Mouse (Mus musculus) ZHBTc4 (cell line): ENCODE measurements around the gene Sebox.
A peak's percentile ranks its signal among the peaks of the same experiment; 100 is the strongest.
"Not testable (repeated sequence)": the region's sequence is repeated elsewhere in the genome, so short reads cannot be mapped to it uniquely, and the experiment has no call there.

Experiments
- DNase-seq: peaks from one replicate; pipeline ENCODE4 v3.0.0-alpha.2; 2011; ENCODE audit warnings: low read depth, low spot score

The Sebox gene

GRCm38 (mm10) chr11:78497544-78498522 lies 5.4 kb upstream of the Sebox start, which contains the start of gene Sarm1:
Gene Sarm1, minus strand, starts transcription at chr11:78497754.
- peak; percentile 98 for DNase-seq

GRCm38 (mm10) chr11:78499004-78499403 lies 4.2 kb upstream of the Sebox start, which contains the start of gene Vtn:
Gene Vtn, plus strand, starts transcription at chr11:78499091.
- no peak for DNase-seq

DNA sequence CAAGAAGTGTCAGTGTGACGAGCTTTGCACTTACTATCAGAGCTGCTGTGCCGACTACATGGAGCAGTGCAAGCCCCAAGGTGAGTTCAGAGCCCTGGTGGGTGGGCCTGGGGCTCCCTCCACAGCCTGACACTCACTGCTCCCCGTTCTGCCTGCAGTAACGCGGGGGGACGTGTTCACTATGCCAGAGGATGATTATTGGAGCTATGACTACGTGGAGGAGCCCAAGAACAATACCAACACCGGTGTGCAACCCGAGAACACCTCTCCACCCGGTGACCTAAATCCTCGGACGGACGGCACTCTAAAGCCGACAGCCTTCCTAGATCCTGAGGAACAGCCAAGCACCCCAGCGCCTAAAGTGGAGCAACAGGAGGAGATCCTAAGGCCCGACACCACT lies 3.7 kb upstream of the Sebox start:
- DNase-seq, result no peak

DNA sequence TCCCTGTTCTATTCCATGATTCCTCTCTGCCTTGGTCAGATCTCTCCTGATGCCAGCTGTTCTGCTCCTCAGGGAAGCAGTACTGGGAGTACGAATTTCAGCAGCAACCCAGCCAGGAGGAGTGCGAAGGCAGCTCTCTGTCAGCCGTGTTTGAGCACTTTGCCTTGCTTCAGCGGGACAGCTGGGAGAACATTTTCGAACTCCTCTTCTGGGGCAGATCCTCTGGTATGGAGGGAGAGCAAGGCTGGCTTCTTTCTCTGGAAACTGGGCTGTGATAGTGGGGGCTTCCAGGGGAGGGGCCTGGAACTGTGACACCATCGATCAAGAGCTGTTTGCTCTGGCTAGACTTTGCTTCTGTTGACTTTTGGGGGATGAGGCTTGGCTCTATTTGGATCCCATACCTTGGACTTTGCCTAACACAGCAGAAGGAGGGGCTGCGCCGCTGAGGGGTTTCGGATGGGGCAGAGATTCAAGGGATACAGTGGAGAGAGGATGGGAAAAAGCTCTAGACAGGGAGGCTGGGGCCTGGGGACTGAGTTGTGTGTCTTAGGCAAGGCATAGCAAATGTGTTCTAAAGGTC lies 2.5 kb upstream of the Sebox start:
- no peak for DNase-seq

DNA sequence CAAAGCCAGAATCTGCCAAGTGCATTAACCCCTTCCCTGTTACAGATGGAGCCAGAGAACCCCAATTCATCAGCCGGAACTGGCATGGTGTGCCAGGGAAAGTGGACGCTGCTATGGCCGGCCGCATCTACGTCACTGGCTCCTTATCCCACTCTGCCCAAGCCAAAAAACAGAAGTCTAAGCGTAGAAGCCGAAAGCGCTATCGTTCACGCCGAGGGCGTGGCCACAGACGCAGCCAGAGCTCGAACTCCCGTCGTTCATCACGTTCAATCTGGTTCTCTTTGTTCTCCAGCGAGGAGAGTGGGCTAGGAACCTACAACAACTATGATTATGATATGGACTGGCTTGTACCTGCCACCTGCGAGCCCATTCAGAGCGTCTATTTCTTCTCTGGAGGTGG lies 1.7 kb upstream of the Sebox start:
- peak; percentile 54 for DNase-seq

GRCm38 (mm10) chr11:78505430-78505829 lies 2.2 kb downstream of the Sebox start:
- DNase-seq, result no peak

DNA sequence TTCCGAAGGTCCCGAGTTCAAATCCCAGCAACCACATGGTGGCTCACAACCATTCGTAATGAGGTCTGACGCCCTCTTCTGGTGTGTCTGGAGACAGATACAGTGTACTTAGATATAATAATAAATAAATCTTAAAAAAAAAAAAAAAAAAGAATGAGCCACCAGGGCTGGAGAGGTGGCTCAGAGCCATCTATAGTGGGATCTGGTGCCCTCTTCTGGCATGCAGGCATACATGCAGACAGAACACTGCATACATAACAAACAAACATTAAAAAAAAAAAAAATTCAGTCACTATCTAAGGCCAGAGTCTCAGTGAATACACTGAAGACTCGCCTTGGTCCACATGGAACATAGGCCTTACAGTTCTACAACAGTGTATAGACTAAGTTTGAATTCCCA lies 5.9 kb downstream of the Sebox start:
- peak; percentile 60 for DNase-seq

DNA sequence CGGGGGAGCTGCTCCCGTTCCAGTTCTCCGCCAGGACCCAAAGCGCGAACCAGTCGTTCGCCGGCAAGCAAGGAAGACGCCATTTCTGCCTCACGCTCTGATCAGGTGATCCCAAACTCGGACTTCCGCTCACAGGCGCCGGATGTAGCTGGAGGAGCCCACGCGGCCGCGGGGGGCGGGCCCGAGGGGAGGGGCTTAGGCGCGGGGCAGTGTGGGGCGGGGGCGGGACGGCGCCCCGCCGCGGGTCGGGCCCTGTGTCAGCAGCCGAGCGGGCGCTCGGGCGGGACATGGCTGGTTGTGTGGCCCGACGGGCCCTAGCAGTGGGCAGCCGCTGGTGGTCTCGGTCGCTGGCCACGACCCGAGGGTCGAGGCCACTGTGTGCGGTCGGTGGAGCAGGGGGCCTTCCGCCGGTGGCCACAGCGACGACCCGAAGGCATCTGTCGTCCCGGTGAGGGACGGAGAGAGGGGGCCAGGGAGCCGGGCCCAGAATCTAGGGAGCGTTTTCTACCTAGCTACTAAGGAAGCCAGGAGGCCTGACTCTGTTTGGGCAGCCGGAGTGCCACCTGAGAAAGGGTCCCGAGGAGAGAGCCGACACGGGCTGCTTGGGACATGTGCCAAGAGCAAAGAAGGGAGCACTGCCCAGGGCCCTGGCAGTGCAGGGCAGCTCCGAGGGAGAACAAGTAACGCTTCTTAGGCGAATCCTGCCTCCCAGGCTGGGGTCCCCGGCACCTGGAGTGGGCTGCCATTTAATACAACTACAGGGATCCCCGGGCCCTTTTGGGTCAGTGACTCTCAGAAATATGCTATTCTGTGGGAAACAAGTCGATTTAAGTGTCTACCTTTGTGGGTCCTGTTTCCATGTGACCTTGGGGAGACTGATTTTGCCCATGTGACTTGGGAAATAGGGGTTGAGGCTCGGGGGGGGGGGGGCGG lies 9.0 kb downstream of the Sebox start, which contains the start of the genes Tmem199 and Poldip2:
Tmem199 (minus strand) TSS at position 148 of the 933 bp plus-strand sequence.
Poldip2 (plus strand) TSS at position 169 of the 933 bp plus-strand sequence.
- DNase-seq, result peak; percentile 97

DNA sequence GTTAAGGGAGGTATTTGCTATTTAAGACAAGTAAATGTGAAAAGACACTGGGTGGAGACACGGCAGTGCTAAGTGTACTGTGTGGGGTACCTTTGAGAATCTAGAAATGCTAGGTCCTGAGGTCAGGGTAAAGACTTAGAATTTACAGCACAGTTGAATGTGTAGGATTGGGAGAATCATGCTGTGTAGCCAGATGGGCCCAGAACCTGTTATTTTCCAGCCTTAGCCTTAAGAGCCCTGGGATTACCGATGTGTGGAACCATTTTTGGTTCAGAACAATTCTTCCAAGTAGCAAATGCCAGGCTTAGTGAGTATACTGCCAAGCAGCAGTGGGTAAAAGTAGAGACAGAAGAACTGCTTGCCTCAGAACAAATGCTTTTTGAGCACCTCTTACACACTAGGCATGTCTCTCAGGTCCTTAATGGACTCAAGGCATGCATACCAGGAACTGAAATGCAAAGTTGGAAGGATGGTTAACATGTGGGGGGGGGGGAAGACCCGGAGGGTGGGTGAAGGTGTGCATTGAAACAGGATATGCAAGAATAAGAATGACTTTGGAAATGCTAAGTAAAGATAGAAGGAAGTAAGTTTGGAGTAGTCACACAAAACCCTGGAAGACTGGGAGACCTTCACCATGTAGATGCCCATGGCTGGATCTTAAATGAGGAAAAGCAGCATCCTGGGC lies 10.0 kb downstream of the Sebox start:
- peak; percentile 61 for DNase-seq

GRCm38 (mm10) chr11:78515549-78516325 lies 12.5 kb downstream of the Sebox start:
- peak; percentile 68 for DNase-seq

DNA sequence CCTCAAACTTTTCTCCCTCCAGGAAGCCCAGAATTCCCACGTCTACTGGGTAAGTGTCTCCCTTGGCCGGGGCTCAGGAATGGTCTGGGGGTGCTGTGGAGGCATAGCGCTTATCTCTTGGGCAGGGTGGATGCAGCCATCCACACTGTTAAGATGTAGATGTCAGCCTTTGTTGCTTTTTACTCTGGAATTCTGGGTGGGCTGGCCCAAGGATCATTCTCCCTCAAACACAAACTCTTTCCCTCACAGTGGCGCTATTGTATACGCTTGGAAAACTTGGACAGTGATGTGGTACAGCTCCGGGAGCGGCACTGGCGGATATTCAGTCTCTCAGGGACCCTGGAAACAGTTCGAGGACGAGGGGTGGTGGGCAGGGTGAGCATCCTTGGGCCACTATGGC lies 15.7 kb downstream of the Sebox start:
- DNase-seq, result peak; percentile 62

- DNase-seq, result no peak
Observed at GRCm38 (mm10) chr11:78521880-78522279, 18.6 kb downstream of the Sebox start.

GRCm38 (mm10) chr11:78522481-78522997 lies 19.3 kb downstream of the Sebox start:
- DNase-seq, result peak; percentile 49

- DNase-seq, result peak; percentile 22
Observed at GRCm38 (mm10) chr11:78523241-78523955, 20.2 kb downstream of the Sebox start.

DNA sequence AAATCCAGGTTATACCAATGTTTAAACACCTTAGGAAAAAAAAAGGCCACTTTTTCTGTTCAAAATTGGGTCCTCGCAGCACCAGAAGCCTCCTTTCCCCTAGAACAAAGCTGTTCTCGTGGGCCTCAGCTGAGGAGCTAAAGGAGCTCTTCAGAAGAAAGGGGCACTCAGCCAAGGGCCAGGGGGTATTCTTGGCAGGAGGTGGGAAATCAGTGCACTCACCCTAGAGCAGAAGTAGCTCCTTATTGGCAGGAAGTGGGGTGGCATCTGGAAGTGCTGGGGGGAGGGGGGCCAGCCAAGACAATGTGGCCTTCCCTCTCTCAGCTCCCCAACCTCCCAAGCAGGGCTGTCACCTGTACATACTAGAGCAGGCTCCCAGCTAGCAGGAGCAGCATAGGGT lies 21.6 kb downstream of the Sebox start:
- no peak for DNase-seq

DNA sequence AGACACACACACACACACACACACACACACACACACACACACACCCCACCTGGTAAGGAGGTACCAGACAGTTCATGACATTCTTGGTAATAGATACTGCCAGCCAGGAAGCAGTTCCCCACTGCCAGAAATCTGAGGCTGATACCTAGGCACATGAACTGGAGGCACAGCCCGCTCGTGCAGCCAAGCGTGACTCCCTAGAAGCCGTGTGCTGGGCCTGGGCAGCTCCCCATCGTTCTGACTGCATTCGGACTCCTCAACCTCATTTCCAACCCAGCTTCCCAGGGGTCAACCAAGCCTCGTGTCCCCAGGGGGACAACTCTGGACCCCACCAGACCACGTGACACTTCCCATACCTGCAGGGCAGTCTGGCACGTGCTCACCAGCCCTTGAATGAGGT lies 25.5 kb downstream of the Sebox start:
- no peak for DNase-seq

- DNase-seq, result no peak
Observed at GRCm38 (mm10) chr11:78530001-78530400, 26.8 kb downstream of the Sebox start.

GRCm38 (mm10) chr11:78531046-78531445 lies 27.8 kb downstream of the Sebox start:
- DNase-seq, result no peak

DNA sequence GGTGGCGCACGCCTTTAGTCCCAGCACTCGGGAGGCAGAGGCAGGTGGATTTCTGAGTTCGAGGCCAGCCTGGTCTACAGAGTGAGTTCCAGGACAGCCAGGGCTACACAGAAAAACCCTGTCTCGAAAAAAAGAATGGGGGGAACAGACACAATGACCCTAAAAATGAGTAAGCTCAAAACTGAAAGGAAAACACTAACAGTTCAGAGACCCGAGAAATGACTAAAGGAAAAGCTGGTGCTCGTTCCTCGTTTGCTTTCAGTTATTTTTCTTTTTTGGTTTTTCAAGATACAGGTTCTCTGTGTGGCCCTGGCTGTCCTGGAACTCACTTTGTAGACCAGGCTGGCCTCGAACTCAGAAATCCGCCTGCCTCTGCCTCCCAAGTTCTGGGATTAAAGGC lies 28.3 kb downstream of the Sebox start:
- not testable (repeated sequence) for DNase-seq
